Mouse (Mus musculus): ENCODE measurements at regions not wholly inside any gene's neighbourhood (a gene's known extent, or its start where the extent isn't known, plus 50 kb on each side); places are given as distances from the start of the nearest gene placed in this dataset.

DNA sequence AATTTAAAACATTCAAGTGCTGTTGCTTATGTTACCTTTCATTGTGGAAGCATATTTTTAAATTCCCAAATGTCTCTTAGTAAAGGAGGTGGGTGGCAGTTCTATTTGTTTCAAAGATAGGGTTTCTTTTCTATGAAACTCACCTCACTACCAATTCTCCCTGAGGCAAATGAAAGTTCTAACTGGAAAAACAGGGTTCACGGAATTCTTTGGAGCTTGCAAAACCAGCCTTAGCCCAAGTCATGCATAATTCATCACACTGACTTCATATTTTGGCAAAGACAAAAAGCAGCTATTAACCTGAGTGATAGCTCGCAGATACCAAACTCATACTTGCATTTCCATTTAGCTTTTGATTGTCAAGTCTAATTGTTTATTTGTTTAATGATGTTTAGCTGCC lies 73.8 kb downstream of the Dio2 start:
- no peaks in the 10 kb centered on the region for H3K36me3 ChIP-seq (ENCODE audit: control insufficient read depth, insufficient read depth, low read length)
- DNase-seq (ENCODE audit: low spot score) (no peak), ATAC-seq (ENCODE audit: insufficient number of reproducible peaks, low FRiP score, low TSS enrichment, low read depth) (no peak)
- no peak overlapping the region for H3K4me2 ChIP-seq (ENCODE audit: low read depth, severe bottlenecking)
- no peaks in the 10 kb centered on the region for H3K9me3 ChIP-seq (ENCODE audit: control insufficient read depth, low read length)
- no peak overlapping the region for H3K27ac ChIP-seq (replicated peaks; ENCODE audit: low read depth, low read length)
- H3K4me3 ChIP-seq (ENCODE audit: low read depth, low read length): no peak overlapping the region
- no peak overlapping the region for H3K9ac ChIP-seq (ENCODE audit: low read length)
- no peaks in the 10 kb centered on the region for H3K27me3 ChIP-seq (ENCODE audit: control insufficient read depth, insufficient read depth, low read length)
- 73% methylated on average over 2 of the region's 2 CpGs for WGBS
- no peaks in the 10 kb centered on the region for H3K4me1 ChIP-seq (ENCODE audit: control insufficient read depth, insufficient read depth, low read length)

DNA sequence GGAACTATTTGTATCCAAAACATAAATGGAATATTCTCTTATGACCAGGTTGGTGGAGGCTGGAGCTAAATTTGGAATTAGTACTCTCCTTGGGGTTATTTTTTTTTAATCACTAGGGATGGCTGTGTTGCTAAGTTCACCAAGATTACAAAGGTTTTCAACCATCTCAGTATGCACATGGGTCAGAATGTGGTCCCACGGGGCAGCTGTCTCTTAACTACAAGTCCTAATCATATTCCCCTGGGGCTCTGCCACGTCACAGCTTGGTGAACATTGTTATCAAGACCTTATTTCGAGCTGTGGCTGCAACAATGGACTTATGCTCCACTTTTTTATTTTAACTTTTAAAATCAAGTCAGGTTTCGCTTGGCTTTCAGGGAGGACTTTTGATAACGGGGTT lies 92.8 kb downstream of the Dio2 start:
- Histone ChIP-seq H3K9me3 (ENCODE audit: control insufficient read depth, low read length) (no peaks in the 10 kb centered on the region), H3K27ac (replicated peaks; ENCODE audit: low read depth, low read length) (no peak overlapping the region), H3K9ac (ENCODE audit: low read length) (no peak overlapping the region), H3K4me2 (ENCODE audit: low read depth, severe bottlenecking) (no peak overlapping the region), H3K4me3 (ENCODE audit: low read depth, low read length) (no peak overlapping the region), H3K27me3 (ENCODE audit: control insufficient read depth, insufficient read depth, low read length) (no peaks in the 10 kb centered on the region), H3K36me3 (ENCODE audit: control insufficient read depth, insufficient read depth, low read length) (no peaks in the 10 kb centered on the region), H3K4me1 (ENCODE audit: control insufficient read depth, insufficient read depth, low read length) (no peaks in the 10 kb centered on the region)
- ATAC-seq (ENCODE audit: insufficient number of reproducible peaks, low FRiP score, low TSS enrichment, low read depth) (no peak), DNase-seq (ENCODE audit: low spot score) (no peak)
- WGBS: 79% methylated on average over 5 of the region's 5 CpGs

DNA sequence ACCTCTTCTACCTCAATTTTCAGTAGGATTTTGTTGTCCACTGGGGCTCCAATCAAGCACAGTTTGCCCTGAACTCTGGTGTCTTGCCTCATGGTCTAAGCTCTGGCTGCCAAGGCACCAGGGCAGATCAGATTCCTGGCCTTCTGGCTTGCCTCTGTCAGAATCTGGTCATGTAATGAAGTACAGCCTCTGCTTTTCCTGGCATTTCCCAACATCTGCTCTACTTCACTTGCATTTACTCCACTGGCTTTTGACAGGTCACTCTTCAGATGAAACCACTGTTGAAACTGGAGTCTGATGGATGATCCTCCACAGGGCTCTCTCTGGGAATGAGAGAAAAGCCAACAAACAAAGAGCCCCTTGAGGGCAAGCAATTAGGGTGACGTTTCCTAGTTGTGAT lies 94.3 kb downstream of the Dio2 start:
- ATAC-seq (ENCODE audit: insufficient number of reproducible peaks, low FRiP score, low TSS enrichment, low read depth) (no peak), DNase-seq (ENCODE audit: low spot score) (no peak)
- Histone ChIP-seq H3K9ac (ENCODE audit: low read length) (no peak overlapping the region), H3K27me3 (ENCODE audit: control insufficient read depth, insufficient read depth, low read length) (no peaks in the 10 kb centered on the region), H3K9me3 (ENCODE audit: control insufficient read depth, low read length) (no peaks in the 10 kb centered on the region), H3K36me3 (ENCODE audit: control insufficient read depth, insufficient read depth, low read length) (no peaks in the 10 kb centered on the region), H3K27ac (replicated peaks; ENCODE audit: low read depth, low read length) (no peak overlapping the region), H3K4me2 (ENCODE audit: low read depth, severe bottlenecking) (no peak overlapping the region), H3K4me3 (ENCODE audit: low read depth, low read length) (no peak overlapping the region), H3K4me1 (ENCODE audit: control insufficient read depth, insufficient read depth, low read length) (no peaks in the 10 kb centered on the region)
- WGBS: 11% methylated on average over 1 of the region's 1 CpGs

DNA sequence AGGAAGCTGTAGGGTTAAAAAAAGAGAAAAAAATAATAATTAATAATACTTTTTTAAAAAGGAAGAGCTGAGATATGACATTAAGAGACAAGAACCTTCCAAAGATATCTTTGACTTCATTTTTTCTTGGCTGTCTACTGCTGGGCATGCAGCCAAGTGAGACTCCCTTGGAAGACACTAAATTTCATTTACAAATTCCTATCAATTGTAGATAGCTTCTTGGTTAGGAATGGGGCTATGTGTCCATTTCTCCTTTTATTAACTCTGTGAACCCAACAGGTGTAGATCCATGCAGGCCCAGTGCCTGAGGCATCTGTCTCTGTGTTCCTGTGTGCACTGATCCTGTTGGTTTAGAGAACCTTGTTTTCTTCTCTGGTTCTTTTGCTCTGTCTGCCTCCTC lies 113.4 kb downstream of the Dio2 start:
- no peak for DNase-seq (ENCODE audit: low spot score)
- no peak for ATAC-seq (ENCODE audit: insufficient number of reproducible peaks, low FRiP score, low TSS enrichment, low read depth)

DNA sequence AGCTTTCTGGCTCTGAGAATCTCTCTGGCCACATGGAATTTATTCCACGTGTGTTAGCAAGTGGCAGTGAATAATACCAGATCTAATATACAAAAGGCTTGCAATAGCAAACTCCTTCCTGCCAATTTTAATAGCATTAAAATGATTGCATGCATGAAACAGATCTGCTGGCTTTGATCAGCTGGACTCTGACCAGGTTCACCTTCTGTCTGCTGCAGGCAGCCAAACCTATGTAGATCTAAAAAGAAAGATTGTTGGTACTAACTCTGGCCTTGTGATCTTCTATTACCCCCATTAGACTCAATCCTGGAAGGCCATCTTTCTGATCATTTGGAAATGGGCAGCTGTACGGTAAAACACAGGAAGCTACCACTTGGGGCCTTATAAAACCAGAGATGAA lies 114.8 kb downstream of the Dio2 start:
- Histone ChIP-seq H3K27me3 (ENCODE audit: control insufficient read depth, insufficient read depth, low read length) (no peaks in the 10 kb centered on the region), H3K36me3 (ENCODE audit: control insufficient read depth, insufficient read depth, low read length) (no peaks in the 10 kb centered on the region), H3K27ac (replicated peaks; ENCODE audit: low read depth, low read length) (no peak overlapping the region), H3K4me2 (ENCODE audit: low read depth, severe bottlenecking) (no peak overlapping the region), H3K9me3 (ENCODE audit: control insufficient read depth, low read length) (no peaks in the 10 kb centered on the region), H3K9ac (ENCODE audit: low read length) (no peak overlapping the region), H3K4me1 (ENCODE audit: control insufficient read depth, insufficient read depth, low read length) (no peaks in the 10 kb centered on the region), H3K4me3 (ENCODE audit: low read depth, low read length) (no peak overlapping the region)
- 69% methylated on average over 2 of the region's 2 CpGs for WGBS
- ATAC-seq (ENCODE audit: insufficient number of reproducible peaks, low FRiP score, low TSS enrichment, low read depth): no peak
- DNase-seq (ENCODE audit: low spot score): no peak

More for the DNA sequence above, 113.4 kb downstream of the Dio2 start:
- no peak overlapping the region for H3K4me2 ChIP-seq (ENCODE audit: low read depth, severe bottlenecking)
- H3K27ac ChIP-seq (replicated peaks; ENCODE audit: low read depth, low read length): no peak overlapping the region
- no peaks in the 10 kb centered on the region for H3K4me1 ChIP-seq (ENCODE audit: control insufficient read depth, insufficient read depth, low read length)
- no peaks in the 10 kb centered on the region for H3K27me3 ChIP-seq (ENCODE audit: control insufficient read depth, insufficient read depth, low read length)
- no peaks in the 10 kb centered on the region for H3K36me3 ChIP-seq (ENCODE audit: control insufficient read depth, insufficient read depth, low read length)
- H3K9me3 ChIP-seq (ENCODE audit: control insufficient read depth, low read length): no peaks in the 10 kb centered on the region
- H3K9ac ChIP-seq (ENCODE audit: low read length): no peak overlapping the region
- H3K4me3 ChIP-seq (ENCODE audit: low read depth, low read length): no peak overlapping the region

DNA sequence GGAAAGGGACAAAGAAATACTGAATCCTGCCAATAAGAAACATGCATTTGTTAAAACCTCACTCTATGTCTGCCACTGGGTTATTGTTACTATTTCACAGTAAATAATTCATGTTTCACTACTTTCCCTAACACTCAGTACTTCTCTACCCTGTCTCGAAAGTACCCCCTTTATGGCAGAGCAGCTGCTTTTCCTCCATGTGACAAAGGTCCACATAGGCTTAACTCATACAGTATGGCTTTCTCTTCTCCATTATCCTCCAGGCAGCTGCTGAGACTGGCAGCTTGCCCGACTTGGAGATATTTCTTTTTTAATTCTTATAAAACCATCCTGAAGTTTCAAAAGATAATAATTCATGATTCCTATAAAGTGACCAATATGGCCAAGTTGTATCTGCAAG lies 129.4 kb downstream of the Dio2 start:
- Histone ChIP-seq H3K4me3 (ENCODE audit: low read depth, low read length) (no peak overlapping the region), H3K4me1 (ENCODE audit: control insufficient read depth, insufficient read depth, low read length) (no peaks in the 10 kb centered on the region), H3K9ac (ENCODE audit: low read length) (no peak overlapping the region), H3K9me3 (ENCODE audit: control insufficient read depth, low read length) (no peaks in the 10 kb centered on the region), H3K27me3 (ENCODE audit: control insufficient read depth, insufficient read depth, low read length) (no peaks in the 10 kb centered on the region), H3K4me2 (ENCODE audit: low read depth, severe bottlenecking) (no peak overlapping the region), H3K36me3 (ENCODE audit: control insufficient read depth, insufficient read depth, low read length) (no peaks in the 10 kb centered on the region), H3K27ac (replicated peaks; ENCODE audit: low read depth, low read length) (no peak overlapping the region)
- DNase-seq (ENCODE audit: low spot score): no peak
- WGBS: 75% methylated on average over 2 of the region's 2 CpGs
- ATAC-seq (ENCODE audit: insufficient number of reproducible peaks, low FRiP score, low TSS enrichment, low read depth): no peak

DNA sequence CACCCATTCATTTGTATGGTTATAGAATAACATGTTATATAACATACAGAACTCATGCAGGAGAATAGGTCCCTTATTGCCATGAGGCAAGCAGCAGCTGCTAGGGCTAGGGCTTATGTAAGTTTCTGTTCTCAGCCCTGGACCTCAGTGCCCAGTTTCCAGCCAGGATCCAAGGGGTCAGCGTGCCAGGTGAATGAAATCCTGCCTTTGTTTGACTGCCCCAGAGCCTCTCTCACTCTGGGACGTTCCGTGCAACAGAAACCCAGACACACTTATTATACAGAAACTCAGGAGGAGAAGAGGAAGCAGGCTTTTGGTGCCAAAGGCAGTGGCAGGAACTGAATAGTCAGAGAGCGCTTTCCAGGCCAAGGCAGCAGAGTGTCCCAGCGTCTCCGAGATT lies 130.3 kb downstream of the Dio2 start:
- no peak for ATAC-seq (ENCODE audit: insufficient number of reproducible peaks, low FRiP score, low TSS enrichment, low read depth)
- H3K4me3 ChIP-seq (ENCODE audit: low read depth, low read length): no peak overlapping the region
- WGBS: 95% methylated on average over 6 of the region's 6 CpGs
- DNase-seq (ENCODE audit: low spot score): no peak
- H3K27ac ChIP-seq (replicated peaks; ENCODE audit: low read depth, low read length): no peak overlapping the region
- no peaks in the 10 kb centered on the region for H3K27me3 ChIP-seq (ENCODE audit: control insufficient read depth, insufficient read depth, low read length)
- H3K4me2 ChIP-seq (ENCODE audit: low read depth, severe bottlenecking): no peak overlapping the region
- no peak overlapping the region for H3K9ac ChIP-seq (ENCODE audit: low read length)
- no peaks in the 10 kb centered on the region for H3K9me3 ChIP-seq (ENCODE audit: control insufficient read depth, low read length)
- no peaks in the 10 kb centered on the region for H3K4me1 ChIP-seq (ENCODE audit: control insufficient read depth, insufficient read depth, low read length)
- no peaks in the 10 kb centered on the region for H3K36me3 ChIP-seq (ENCODE audit: control insufficient read depth, insufficient read depth, low read length)

DNA sequence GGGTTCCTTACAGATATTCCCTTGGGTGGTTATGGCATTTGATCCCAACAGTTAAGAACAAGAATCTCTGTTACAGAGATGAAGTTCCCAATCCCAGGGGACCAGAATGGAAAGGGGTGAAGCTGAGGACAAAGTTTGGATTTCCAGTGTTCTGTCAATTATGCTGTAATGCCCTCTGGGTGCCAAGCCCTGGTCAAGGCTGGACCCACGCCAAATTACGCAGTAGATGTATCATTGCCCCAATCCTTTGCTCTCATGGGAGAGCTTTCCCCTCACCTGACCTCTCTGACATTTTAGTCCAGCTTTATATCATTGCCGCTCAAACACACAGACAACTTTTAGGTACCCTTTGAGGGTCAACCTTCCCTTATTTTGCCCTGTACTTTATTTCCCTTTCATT lies 158.2 kb downstream of the Dio2 start:
- ATAC-seq (ENCODE audit: insufficient number of reproducible peaks, low FRiP score, low TSS enrichment, low read depth) (no peak), DNase-seq (ENCODE audit: low spot score) (no peak)
- Histone ChIP-seq H3K9ac (ENCODE audit: low read length) (no peak overlapping the region), H3K27ac (replicated peaks; ENCODE audit: low read depth, low read length) (no peak overlapping the region), H3K4me1 (ENCODE audit: control insufficient read depth, insufficient read depth, low read length) (no peaks in the 10 kb centered on the region), H3K27me3 (ENCODE audit: control insufficient read depth, insufficient read depth, low read length) (no peaks in the 10 kb centered on the region), H3K9me3 (ENCODE audit: control insufficient read depth, low read length) (no peaks in the 10 kb centered on the region), H3K4me3 (ENCODE audit: low read depth, low read length) (no peak overlapping the region), H3K4me2 (ENCODE audit: low read depth, severe bottlenecking) (no peak overlapping the region), H3K36me3 (ENCODE audit: control insufficient read depth, insufficient read depth, low read length) (no peaks in the 10 kb centered on the region)
- 80% methylated on average over 3 of the region's 3 CpGs for WGBS

DNA sequence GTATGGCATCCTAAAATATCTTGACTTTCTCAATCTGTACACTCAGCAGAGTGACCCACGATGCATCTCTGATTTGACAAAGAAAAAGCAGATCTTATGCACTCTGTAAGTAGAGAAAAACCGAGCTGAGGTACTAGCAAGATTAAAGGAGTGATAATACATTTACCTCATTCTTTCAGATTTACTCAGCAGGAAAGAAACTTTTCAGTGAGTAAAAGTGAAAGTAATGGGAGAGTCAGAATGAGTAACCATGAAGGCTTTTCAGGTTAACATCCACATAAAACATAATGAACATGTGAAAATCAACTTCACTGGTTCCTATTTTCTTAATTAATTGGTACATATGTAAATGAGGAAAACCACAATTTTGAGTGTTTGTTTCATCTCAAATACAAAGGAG lies 162.1 kb downstream of the Dio2 start:
- Histone ChIP-seq H3K36me3 (ENCODE audit: control insufficient read depth, insufficient read depth, low read length) (no peaks in the 10 kb centered on the region), H3K9me3 (ENCODE audit: control insufficient read depth, low read length) (no peaks in the 10 kb centered on the region), H3K27ac (replicated peaks; ENCODE audit: low read depth, low read length) (no peak overlapping the region), H3K4me2 (ENCODE audit: low read depth, severe bottlenecking) (no peak overlapping the region), H3K4me3 (ENCODE audit: low read depth, low read length) (no peak overlapping the region), H3K4me1 (ENCODE audit: control insufficient read depth, insufficient read depth, low read length) (no peaks in the 10 kb centered on the region), H3K27me3 (ENCODE audit: control insufficient read depth, insufficient read depth, low read length) (no peaks in the 10 kb centered on the region), H3K9ac (ENCODE audit: low read length) (no peak overlapping the region)
- WGBS: 66% methylated on average over 2 of the region's 2 CpGs
- ATAC-seq (ENCODE audit: insufficient number of reproducible peaks, low FRiP score, low TSS enrichment, low read depth) (no peak), DNase-seq (ENCODE audit: low spot score) (no peak)

Measured in limb, embryonic 11.5 days (tissue).